ENCODE assay signal across 16 mouse cellular contexts in genomic region chr1:118482285-118483019, GRCm38 (mm10).
A peak's percentile ranks its signal among the peaks of the same experiment; 100 is the strongest.
DNase-seq lines count a peak whose midpoint lies in the region; ATAC-seq and TF ChIP-seq lines count a peak whose summit lies in the region.
"Had no signal": no experiment of that assay in that cellular context is flagged by ENCODE, and none has a peak within 500 bp of the region (broad histone marks: within the 10 kb centered on the region; RNA-seq: fewer than 3 reads in every experiment).

No protein-coding gene starts in this region.

- 87% methylated on average over 8 of the region's 8 CpGs for WGBS in hindbrain, embryonic 13.5 days
- 80% methylated on average over 8 of the region's 8 CpGs for WGBS in hindbrain, embryonic 14.5 days
- WGBS in midbrain, embryonic 12.5 days, result 76% methylated on average over 7 of the region's 8 CpGs
- WGBS in midbrain, embryonic 10.5 days, result 72% methylated on average over 8 of the region's 8 CpGs
- 68% methylated on average over 8 of the region's 8 CpGs for WGBS in forebrain, postnatal 0 days
- WGBS in liver, embryonic 14.5 days (ENCODE audit: insufficient replicate concordance), result 62% methylated on average over 8 of the region's 8 CpGs
- 72% methylated on average over 8 of the region's 8 CpGs for WGBS in intestine, embryonic 16.5 days

- no peak for ATAC-seq in hindbrain, embryonic 13.5 days (ENCODE audit: low FRiP score)
- ATAC-seq in hindbrain, embryonic 14.5 days (ENCODE audit: low FRiP score), result no peak
- no peak for ATAC-seq in midbrain, embryonic 12.5 days (ENCODE audit: low FRiP score, low read depth)
- no peak; the same call in 1 of the 2 replicates for ATAC-seq in forebrain, postnatal 0 days
- ATAC-seq in liver, embryonic 14.5 days (ENCODE audit: insufficient read depth), result no peak
- ATAC-seq in intestine, embryonic 16.5 days, result no peak
- ATAC-seq: inflammation-experienced regulatory T-cells, adult 6 months had no signal

- no peak for DNase-seq in hindbrain, embryonic 14.5 days (ENCODE audit: low spot score)
- DNase-seq in midbrain, embryonic 10.5 days (ENCODE audit: low spot score), result no peak
- DNase-seq in forebrain, postnatal 0 days, result no peak
- DNase-seq in liver, embryonic 14.5 days (ENCODE audit: low read depth in 3 of 3, low spot score in 3 of 3), result no peak
- no peak for DNase-seq in cerebellum, adult 9-11 months
- DNase-seq: adrenal gland, postnatal 25 days; cerebellum, adult 2 months; gastrocnemius, postnatal 10 days; layer of hippocampus, adult 9-11 months; lung, postnatal 10 days had no signal

- no peaks in the 10 kb centered on the region for H3K27me3 ChIP-seq in hindbrain, embryonic 13.5 days
- H3K27me3 ChIP-seq in hindbrain, embryonic 14.5 days (ENCODE audit: control insufficient read depth, insufficient read depth, low read length), result no peaks in the 10 kb centered on the region
- no peaks in the 10 kb centered on the region for H3K27me3 ChIP-seq in midbrain, embryonic 12.5 days
- no peaks in the 10 kb centered on the region for H3K27me3 ChIP-seq in midbrain, embryonic 10.5 days (ENCODE audit: low read depth, poor library complexity, severe bottlenecking)
- no peaks in the 10 kb centered on the region for H3K27me3 ChIP-seq in forebrain, postnatal 0 days (ENCODE audit: insufficient read depth, low read length)
- no peaks in the 10 kb centered on the region for H3K27me3 ChIP-seq in liver, embryonic 14.5 days (ENCODE audit: control insufficient read depth, insufficient read depth, low read length)
- no peaks in the 10 kb centered on the region for H3K27me3 ChIP-seq in intestine, embryonic 16.5 days (replicated peaks; ENCODE audit: control insufficient read depth, insufficient read depth, low read length)
- H3K27me3 ChIP-seq: embryonic facial prominence, embryonic 15.5 days; stomach, embryonic 15.5 days had no signal

- no peaks in the 10 kb centered on the region; the same call in 1 of the 2 replicates for H3K36me3 ChIP-seq in hindbrain, embryonic 13.5 days
- H3K36me3 ChIP-seq in hindbrain, embryonic 14.5 days (replicated peaks; ENCODE audit: control insufficient read depth, insufficient read depth), result peaks cover 10% of the 10 kb centered on the region; the same call in 1 of the 2 replicates
- H3K36me3 ChIP-seq in midbrain, embryonic 12.5 days, result peaks cover 11% of the 10 kb centered on the region; the same call in 1 of the 2 replicates
- H3K36me3 ChIP-seq in midbrain, embryonic 10.5 days, result peaks cover 38% of the 10 kb centered on the region
- no peaks in the 10 kb centered on the region for H3K36me3 ChIP-seq in forebrain, postnatal 0 days (ENCODE audit: insufficient read depth)
- no peaks in the 10 kb centered on the region for H3K36me3 ChIP-seq in liver, embryonic 14.5 days (replicated peaks; ENCODE audit: control insufficient read depth, insufficient read depth, low read depth)
- no peaks in the 10 kb centered on the region for H3K36me3 ChIP-seq in intestine, embryonic 16.5 days (ENCODE audit: control insufficient read depth, insufficient read depth, low read length)
- H3K36me3 ChIP-seq: embryonic facial prominence, embryonic 15.5 days; stomach, embryonic 15.5 days had no signal

- TF ChIP-seq EP300 in liver, embryonic 14.5 days (IDR thresholded peaks at IDR 0.05; ENCODE audit: low read depth), result no peak

- H3K9me3 ChIP-seq in hindbrain, embryonic 13.5 days, result no peaks in the 10 kb centered on the region
- no peaks in the 10 kb centered on the region for H3K9me3 ChIP-seq in hindbrain, embryonic 14.5 days (ENCODE audit: control insufficient read depth, low read length)
- no peaks in the 10 kb centered on the region for H3K9me3 ChIP-seq in midbrain, embryonic 12.5 days
- no peaks in the 10 kb centered on the region for H3K9me3 ChIP-seq in midbrain, embryonic 10.5 days (replicated peaks)
- no peaks in the 10 kb centered on the region for H3K9me3 ChIP-seq in forebrain, postnatal 0 days (ENCODE audit: low read length)
- H3K9me3 ChIP-seq in liver, embryonic 14.5 days (ENCODE audit: control insufficient read depth, low read length), result no peaks in the 10 kb centered on the region
- H3K9me3 ChIP-seq in intestine, embryonic 16.5 days (ENCODE audit: control insufficient read depth, low read length), result no peaks in the 10 kb centered on the region
- H3K9me3 ChIP-seq: embryonic facial prominence, embryonic 15.5 days; stomach, embryonic 15.5 days had no signal

- H3K27ac ChIP-seq in hindbrain, embryonic 13.5 days, result 0 out of 2 replicates have a peak overlapping the region, but pooled peaks have one; percentile 35
- H3K27ac ChIP-seq in hindbrain, embryonic 14.5 days, result no peak overlapping the region
- H3K27ac ChIP-seq in midbrain, embryonic 12.5 days (replicated peaks), result 0 out of 2 replicates have a peak overlapping the region, but pooled peaks have one; percentile 8
- H3K27ac ChIP-seq in midbrain, embryonic 10.5 days (replicated peaks), result no peak overlapping the region
- H3K27ac ChIP-seq in forebrain, postnatal 0 days (ENCODE audit: low read depth, low read length), result no peak overlapping the region
- H3K27ac ChIP-seq in liver, embryonic 14.5 days, result no peak overlapping the region
- no peak overlapping the region for H3K27ac ChIP-seq in intestine, embryonic 16.5 days (ENCODE audit: low read length)
- H3K27ac ChIP-seq: embryonic facial prominence, embryonic 15.5 days; stomach, embryonic 15.5 days had no signal

- TF ChIP-seq CTCF in forebrain, postnatal 0 days (IDR thresholded peaks at IDR 0.05; ENCODE audit: low read depth), result no peak
- TF ChIP-seq CTCF in liver, embryonic 14.5 days (IDR thresholded peaks at IDR 0.05; ENCODE audit: low read depth), result no peak

- no peak overlapping the region for H3K9ac ChIP-seq in hindbrain, embryonic 13.5 days
- H3K9ac ChIP-seq in hindbrain, embryonic 14.5 days, result no peak overlapping the region
- H3K9ac ChIP-seq in midbrain, embryonic 12.5 days (replicated peaks), result no peak overlapping the region
- peak overlapping the region; percentile 4; the same call in 1 of the 2 replicates for H3K9ac ChIP-seq in forebrain, postnatal 0 days
- H3K9ac ChIP-seq in liver, embryonic 14.5 days (replicated peaks), result no peak overlapping the region
- no peak overlapping the region for H3K9ac ChIP-seq in intestine, embryonic 16.5 days (ENCODE audit: low read depth, low read length)
- H3K9ac ChIP-seq: embryonic facial prominence, embryonic 15.5 days; stomach, embryonic 15.5 days had no signal

- peaks cover 12% of the 10 kb centered on the region for H3K4me1 ChIP-seq in hindbrain, embryonic 13.5 days (replicated peaks)
- no peaks in the 10 kb centered on the region for H3K4me1 ChIP-seq in hindbrain, embryonic 14.5 days (replicated peaks; ENCODE audit: control insufficient read depth, insufficient read depth, low read length)
- H3K4me1 ChIP-seq in midbrain, embryonic 12.5 days, result peaks cover 18% of the 10 kb centered on the region
- H3K4me1 ChIP-seq in midbrain, embryonic 10.5 days, result peaks cover 4% of the 10 kb centered on the region
- H3K4me1 ChIP-seq in forebrain, postnatal 0 days (ENCODE audit: insufficient read depth), result 0 out of 2 replicates have a peak, but pooled peaks cover 7% of the 10 kb centered on the region
- H3K4me1 ChIP-seq in liver, embryonic 14.5 days (replicated peaks; ENCODE audit: control insufficient read depth in 2 of 2, insufficient read depth in 2 of 2, low read length in 1 of 2), result peaks cover 43 to 45% of the 10 kb centered on the region in 2 experiments
- no peaks in the 10 kb centered on the region for H3K4me1 ChIP-seq in intestine, embryonic 16.5 days (ENCODE audit: control insufficient read depth, insufficient read depth, low read length)
- H3K4me1 ChIP-seq: embryonic facial prominence, embryonic 15.5 days had no signal

- no peak overlapping the region for H3K4me2 ChIP-seq in hindbrain, embryonic 13.5 days
- no peak overlapping the region for H3K4me2 ChIP-seq in hindbrain, embryonic 14.5 days (replicated peaks)
- no peak overlapping the region for H3K4me2 ChIP-seq in midbrain, embryonic 12.5 days (replicated peaks)
- H3K4me2 ChIP-seq in forebrain, postnatal 0 days (ENCODE audit: low read depth), result no peak overlapping the region
- peak overlapping the region; percentile 43; the same call in 1 of the 2 replicates for H3K4me2 ChIP-seq in liver, embryonic 14.5 days (ENCODE audit: low read depth)
- H3K4me2 ChIP-seq in intestine, embryonic 16.5 days (ENCODE audit: low read depth, low read length), result no peak overlapping the region
- H3K4me2 ChIP-seq: embryonic facial prominence, embryonic 15.5 days; stomach, embryonic 15.5 days had no signal

- no peak overlapping the region for H3K4me3 ChIP-seq in hindbrain, embryonic 13.5 days
- no peak overlapping the region for H3K4me3 ChIP-seq in hindbrain, embryonic 14.5 days (replicated peaks; ENCODE audit: low read length)
- no peak overlapping the region for H3K4me3 ChIP-seq in midbrain, embryonic 12.5 days
- no peak overlapping the region for H3K4me3 ChIP-seq in midbrain, embryonic 10.5 days
- H3K4me3 ChIP-seq in forebrain, postnatal 0 days (ENCODE audit: low read depth, low read length), result no peak overlapping the region
- no peak overlapping the region for H3K4me3 ChIP-seq in liver, embryonic 14.5 days (ENCODE audit: insufficient read depth in 1 of 2, low read depth in 2 of 2, low read length in 2 of 2)
- H3K4me3 ChIP-seq in intestine, embryonic 16.5 days (ENCODE audit: low read length), result no peak overlapping the region
- H3K4me3 ChIP-seq: embryonic facial prominence, embryonic 15.5 days; stomach, embryonic 15.5 days had no signal

Comparison
In these comparisons a context has a peak if more than half of its experiments do, and no peak if none do; other contexts are left out.
1. H3K27ac ChIP-seq: peak in hindbrain, embryonic 13.5 days (single experiment) and midbrain, embryonic 12.5 days (single experiment); none in hindbrain, embryonic 14.5 days (single experiment), midbrain, embryonic 10.5 days (single experiment), forebrain, postnatal 0 days (single experiment), liver, embryonic 14.5 days (single experiment) and intestine, embryonic 16.5 days (single experiment).